In genomic region chr6:39680524-39680923, GRCm38 (mm10) we compare ENCODE assay signal across 29 mouse cellular contexts. TPM values are rescaled to one million over a fixed set of nuclear protein-coding genes. Genes with fewer than 3 reads are reported as not detected.
DNase-seq lines count a peak whose midpoint lies in the region; ATAC-seq and TF ChIP-seq lines count a peak whose summit lies in the region.
"Had no signal": no experiment of that assay in that cellular context is flagged by ENCODE, and none has a peak within 500 bp of the region (broad histone marks: within the 10 kb centered on the region; RNA-seq: fewer than 3 reads in every experiment).

No protein-coding gene starts in this region.

- no peak overlapping the region for H3K4me3 ChIP-seq in midbrain, embryonic 14.5 days (replicated peaks; ENCODE audit: low read depth, low read length)
- no peak overlapping the region for H3K4me3 ChIP-seq in midbrain, postnatal 0 days (ENCODE audit: low read depth, low read length)
- H3K4me3 ChIP-seq: embryonic facial prominence, embryonic 10.5 days; heart, embryonic 15.5 days; hindbrain, embryonic 10.5 days; kidney, embryonic 15.5 days; left cerebral cortex, adult 2 months; limb, embryonic 10.5 days; liver, embryonic 15.5 days; lung, embryonic 15.5 days; neural tube, embryonic 12.5 days had no signal

- no peak for TF ChIP-seq CTCF in midbrain, postnatal 0 days (IDR thresholded peaks at IDR 0.05)

- no peaks in the 10 kb centered on the region for H3K9me3 ChIP-seq in midbrain, embryonic 14.5 days (ENCODE audit: control insufficient read depth, low read length)
- no peaks in the 10 kb centered on the region for H3K9me3 ChIP-seq in midbrain, postnatal 0 days (ENCODE audit: low read length)
- H3K9me3 ChIP-seq: embryonic facial prominence, embryonic 10.5 days; G1E; heart, embryonic 15.5 days; kidney, embryonic 15.5 days; limb, embryonic 10.5 days; liver, embryonic 15.5 days; lung, embryonic 15.5 days; neural tube, embryonic 12.5 days had no signal

- DNase-seq in midbrain, embryonic 14.5 days: peak; percentile 6
- no peak for DNase-seq in midbrain, postnatal 0 days (ENCODE audit: low spot score)
- peak; percentile 6 for DNase-seq in adipocyte (ENCODE audit: low spot score)
- DNase-seq in induced T-regulatory cell, adult 2 months (ENCODE audit: low read depth): peak; percentile 4
- DNase-seq in left cerebral cortex, postnatal 4 days: no peak
- no peak for DNase-seq in layer of hippocampus, postnatal 25 days (ENCODE audit: extremely low spot score in 1 of 2, low spot score in 1 of 2)
- DNase-seq: adrenal gland, postnatal 10 days; cerebellum, adult 11 months; cerebellum, adult 9-11 months; gastrocnemius, postnatal 25 days; kidney, adult 11 months; kidney, postnatal 36 days; layer of hippocampus, adult 9-11 months; liver; lung, postnatal 36 days; right cerebral cortex, postnatal 14 days; thymus, postnatal 14 days had no signal

- no peak overlapping the region for H3K27ac ChIP-seq in midbrain, embryonic 14.5 days (replicated peaks; ENCODE audit: low read depth, low read length)
- H3K27ac ChIP-seq in midbrain, postnatal 0 days (ENCODE audit: low read depth, low read length): no peak overlapping the region
- H3K27ac ChIP-seq: embryonic facial prominence, embryonic 10.5 days; heart, embryonic 15.5 days; hindbrain, embryonic 10.5 days; kidney, embryonic 15.5 days; left cerebral cortex, adult 2 months; limb, embryonic 10.5 days; liver, embryonic 15.5 days; lung, embryonic 15.5 days; neural tube, embryonic 12.5 days had no signal

- H3K4me1 ChIP-seq in midbrain, embryonic 14.5 days (ENCODE audit: control insufficient read depth, insufficient read depth, low read length): no peaks in the 10 kb centered on the region
- H3K4me1 ChIP-seq in midbrain, postnatal 0 days (ENCODE audit: insufficient read depth, low read length): no peaks in the 10 kb centered on the region
- H3K4me1 ChIP-seq: heart, embryonic 15.5 days; kidney, embryonic 15.5 days; liver, embryonic 15.5 days; lung, embryonic 15.5 days; neural tube, embryonic 12.5 days had no signal

- no peaks in the 10 kb centered on the region for H3K27me3 ChIP-seq in midbrain, embryonic 14.5 days (ENCODE audit: control insufficient read depth, insufficient read depth, low read length)
- no peaks in the 10 kb centered on the region for H3K27me3 ChIP-seq in midbrain, postnatal 0 days (ENCODE audit: insufficient read depth, low read length)
- H3K27me3 ChIP-seq: heart, embryonic 15.5 days; kidney, embryonic 15.5 days; liver, embryonic 15.5 days; lung, embryonic 15.5 days; neural tube, embryonic 12.5 days had no signal

- 24% methylated on average over 4 of the region's 4 CpGs for WGBS in midbrain, embryonic 14.5 days
- WGBS in midbrain, postnatal 0 days: 20% methylated on average over 4 of the region's 4 CpGs

- intact Hi-C loops in left cerebral cortex, postnatal 4 days (cut with DNase I): no loop called here

- no peak for ATAC-seq in midbrain, embryonic 14.5 days (ENCODE audit: low FRiP score, low TSS enrichment)
- no peak for ATAC-seq in midbrain, postnatal 0 days (ENCODE audit: low FRiP score)
- no peak for ATAC-seq in activated CD4-positive, CD25-positive, alpha-beta regulatory T cell, adult 4 months
- ATAC-seq: forebrain, embryonic 16.5 days had no signal

- H3K4me2 ChIP-seq in midbrain, embryonic 14.5 days (ENCODE audit: low read length): no peak overlapping the region
- H3K4me2 ChIP-seq in midbrain, postnatal 0 days (ENCODE audit: low read depth, low read length, poor library complexity, severe bottlenecking): no peak overlapping the region
- H3K4me2 ChIP-seq: heart, embryonic 15.5 days; kidney, embryonic 15.5 days; liver, embryonic 15.5 days; lung, embryonic 15.5 days; neural tube, embryonic 12.5 days had no signal

- H3K9ac ChIP-seq in midbrain, embryonic 14.5 days (replicated peaks; ENCODE audit: low read length): no peak overlapping the region
- H3K9ac ChIP-seq in midbrain, postnatal 0 days (replicated peaks; ENCODE audit: low read length, poor library complexity, severe bottlenecking): no peak overlapping the region
- H3K9ac ChIP-seq: heart, embryonic 15.5 days; kidney, embryonic 15.5 days; liver, embryonic 15.5 days; lung, embryonic 15.5 days; neural tube, embryonic 12.5 days had no signal

- H3K36me3 ChIP-seq in midbrain, embryonic 14.5 days (ENCODE audit: control insufficient read depth, insufficient read depth, low read length): peaks cover 12% of the 10 kb centered on the region
- H3K36me3 ChIP-seq in midbrain, postnatal 0 days (ENCODE audit: insufficient read depth, low read length): peaks cover 6% of the 10 kb centered on the region

RNA-seq across cellular contexts. Expression of gene Braf, which starts 44.7 kb away (rescaled TPM):
- 22.5 and 25.9 TPM in 2 replicates for polyA plus RNA-seq in midbrain, embryonic 14.5 days (2014; fragmentation: Nextera tagmentation; extraction: Ambion mirVana)
- 46.0 and 48.0 TPM in 2 replicates for total RNA-seq in midbrain, postnatal 0 days (2014; rRNA removed)
- polyA plus RNA-seq in midbrain, postnatal 0 days (2015; fragmentation: Nextera tagmentation; extraction: Ambion mirVana): 14.4 and 17.1 TPM in 2 replicates
- polyA plus RNA-seq in activated CD4-positive, CD25-positive, alpha-beta regulatory T cell, adult 4 months (2017; shearing (Covaris generic)): 10 to 100 TPM; 15.0 to 15.6 TPM
- 10 to 100 TPM; 67.1 to 75.6 TPM for total RNA-seq in left cerebral cortex, postnatal 4 days (2021)
- total RNA-seq in layer of hippocampus, postnatal 25 days (2021): 100 to 1,000 TPM; 107 to 121 TPM

Comparison
In these comparisons a context has a peak if more than half of its experiments do, and no peak if none do; other contexts are left out.
1. DNase-seq: peak in midbrain, embryonic 14.5 days (single experiment), adipocyte (single experiment) and induced T-regulatory cell, adult 2 months (single experiment); none in midbrain, postnatal 0 days (single experiment), left cerebral cortex, postnatal 4 days (single experiment) and layer of hippocampus, postnatal 25 days (0 of 2).